Mouse (Mus musculus) liver, embryonic 14.5 days (tissue): ENCODE data around the gene Slc7a1. TPM values are rescaled to one million over a fixed set of nuclear protein-coding genes. Genes with fewer than 3 reads are reported as not detected.
A peak's percentile ranks its signal among the peaks of the same experiment; 100 is the strongest.

Experiments
- ATAC-seq: fragments of 200-750 bp; cut with Nextera tagmentation; 2 replicates; pipeline ENCODE4 v1.8.0; 2017; ENCODE audit warnings: moderate number of reproducible peaks, mild to moderate bottlenecking, moderate library complexity; ENCODE audit not compliant: insufficient read depth
- DNase-seq, 3 experiments: peaks; one replicate each; pipeline ENCODE4 v3.0.0-alpha.2; 2012 to 2013; ENCODE audit warnings: low read depth in 3 of 3, low spot score in 3 of 3
- H3K27ac ChIP-seq: fragments of 300-500 bp; sonication (generic); 2 replicates; pipeline ENCODE4 v1.5.1; 2014; ENCODE audit warnings: moderate library complexity, mild to moderate bottlenecking, control low read depth, inconsistent platforms
- H3K27me3 ChIP-seq: fragments of 300-500 bp; sonication (generic); 2 replicates; pipeline ENCODE4 v1.6.1; 2014; ENCODE audit warnings: mild to moderate bottlenecking, low read length, moderate library complexity; ENCODE audit not compliant: control insufficient read depth, insufficient read depth
- H3K36me3 ChIP-seq: fragments of 300-500 bp; sonication (generic); replicated peaks from 2 replicates; pipeline ENCODE4 v1.6.1; 2014; ENCODE audit warnings: low read depth; ENCODE audit not compliant: control insufficient read depth, insufficient read depth
- H3K4me1 ChIP-seq, 2 experiments: fragments of 200-500 bp in 1 of 2; fragments of 300-500 bp in 1 of 2; sonication (generic) in 1 of 2; replicated peaks; 2 replicates each; pipeline ENCODE4 v1.6.1; 2012 to 2014; ENCODE audit warnings: antibody characterized with exemption in 1 of 2, inconsistent platforms in 1 of 2, low read length in 1 of 2; ENCODE audit not compliant: control insufficient read depth in 2 of 2, insufficient read depth in 2 of 2
- H3K4me2 ChIP-seq: fragments of 300-500 bp; sonication (generic); 2 replicates; pipeline ENCODE4 v1.6.1; 2014; ENCODE audit warnings: low read depth, mild to moderate bottlenecking, control low read depth, moderate library complexity
- H3K4me3 ChIP-seq, 2 experiments: fragments of 200-500 bp in 1 of 2; fragments of 300-500 bp in 1 of 2; sonication (generic) in 1 of 2; 2 replicates each; pipeline ENCODE4 v1.5.1; 2012 to 2014; ENCODE audit warnings: low read depth in 2 of 2, low read length in 2 of 2, mild to moderate bottlenecking in 2 of 2, control low read depth in 1 of 2, inconsistent platforms in 1 of 2, moderate library complexity in 1 of 2; ENCODE audit not compliant: insufficient read depth in 1 of 2
- H3K9ac ChIP-seq: fragments of 300-500 bp; sonication (generic); replicated peaks from 2 replicates; pipeline ENCODE4 v1.6.1; 2014; ENCODE audit warnings: mild to moderate bottlenecking, control low read depth, moderate library complexity
- H3K9me3 ChIP-seq: fragments of 300-500 bp; sonication (generic); 2 replicates; pipeline ENCODE4 v1.6.1; 2016; ENCODE audit warnings: low read length, mixed read lengths; ENCODE audit not compliant: control insufficient read depth
- CTCF ChIP-seq: IDR thresholded peaks from 2 replicates; pipeline ENCODE4 v1.5.1; 2016; ENCODE audit warnings: antibody characterized with exemption, low read depth, control low read depth
- EP300 ChIP-seq: IDR thresholded peaks from 2 replicates; pipeline ENCODE4 v1.6.1; 2016; ENCODE audit warnings: antibody characterized with exemption, low read depth
- WGBS: fragments of 180-500 bp; shearing (Covaris S2); extraction: QIAGEN DNeasy Blood & Tissue Kit; methylation state at CpG from one replicate; pipeline ENCODE4 v1.1.7; 2014; ENCODE audit not compliant: insufficient replicate concordance; 5-methylcytosine and 5-hydroxymethylcytosine counted together
- polyA plus RNA-seq, 2 experiments: library from polyadenylated mRNA; depleted of rRNA in 1 of 2; stranded (reverse) in 1 of 2; unstranded in 1 of 2; fragments of >200 nt; fragmentation: Nextera tagmentation in 1 of 2; extraction: Ambion mirVana in 1 of 2; gene quantifications; 2 replicates each; pipeline versions ENCODE4 v1.2.1 to v1.2.3; 2012 to 2014

Gene Slc7a1
- polyA plus RNA-seq, 2 experiments = 4.7 to 17.7 TPM

GRCm38 (mm10) chr5:148377439-148378231 is 22.1 kb downstream of the Slc7a1 start:
- WGBS = 83% methylated on average over 17 of the region's 17 CpGs
- 0 out of 4 replicates have a peak, but pooled peaks cover 0 to 2% of the 10 kb centered on the region in 2 experiments for H3K4me1 ChIP-seq
- no peak overlapping the region for H3K4me2 ChIP-seq
- peaks cover 2% of the 10 kb centered on the region; the same call in 1 of the 2 replicates for H3K9me3 ChIP-seq
- TF ChIP-seq EP300 (no peak), CTCF (no peak)
- DNase-seq (no peak), ATAC-seq (no peak)
- H3K36me3 ChIP-seq = peaks cover 8% of the 10 kb centered on the region
- no peak overlapping the region for H3K9ac ChIP-seq
- no peak overlapping the region for H3K27ac ChIP-seq
- H3K27me3 ChIP-seq = no peaks in the 10 kb centered on the region
- H3K4me3 ChIP-seq = no peak overlapping the region

DNA sequence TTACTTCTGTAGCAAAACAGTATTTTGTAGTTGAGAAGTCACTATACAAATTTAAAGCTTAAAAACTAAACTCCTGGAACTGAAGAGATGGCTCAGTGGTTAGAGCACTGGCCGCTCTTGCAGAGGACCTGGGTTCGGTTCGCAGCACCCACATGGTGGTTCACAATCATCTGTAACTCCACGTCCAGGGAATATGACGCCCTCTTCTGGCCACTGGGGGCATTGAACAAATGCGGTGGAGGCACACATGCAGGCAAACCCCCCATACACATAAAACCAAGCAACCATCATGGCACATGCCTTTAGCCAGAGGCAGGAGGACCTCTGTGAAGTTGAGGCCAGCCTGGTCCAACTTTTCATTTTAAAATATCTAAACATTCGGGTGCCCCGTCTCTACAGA is 23.3 kb downstream of the Slc7a1 start:
- Histone ChIP-seq H3K4me3 (no peak overlapping the region), H3K4me2 (no peak overlapping the region), H3K9me3 (peaks cover 2% of the 10 kb centered on the region; the same call in 1 of the 2 replicates), H3K27ac (no peak overlapping the region), H3K9ac (no peak overlapping the region), H3K36me3 (peaks cover 8% of the 10 kb centered on the region), H3K4me1 (0 out of 4 replicates have a peak, but pooled peaks cover 0 to 2% of the 10 kb centered on the region in 2 experiments), H3K27me3 (no peaks in the 10 kb centered on the region)
- TF ChIP-seq CTCF (peak; percentile 29; the same call in 1 of the 2 replicates), EP300 (no peak)
- 87% methylated on average over 8 of the region's 8 CpGs for WGBS
- no peak for DNase-seq
- ATAC-seq = no peak

- no peak overlapping the region for H3K4me3 ChIP-seq
- no peaks in the 10 kb centered on the region for H3K27me3 ChIP-seq
- H3K36me3 ChIP-seq = peaks cover 8% of the 10 kb centered on the region
- H3K9ac ChIP-seq = no peak overlapping the region
- TF ChIP-seq CTCF (peak; percentile 69), EP300 (no peak)
- WGBS = 76% methylated on average over 12 of the region's 12 CpGs
- no peak overlapping the region for H3K4me2 ChIP-seq
- peaks cover 2% of the 10 kb centered on the region; the same call in 1 of the 2 replicates for H3K9me3 ChIP-seq
- no peak overlapping the region for H3K27ac ChIP-seq
- 0 out of 4 replicates have a peak, but pooled peaks cover 0 to 2% of the 10 kb centered on the region in 2 experiments for H3K4me1 ChIP-seq
- ATAC-seq = no peak
- no peak for DNase-seq
These were observed 24.2 kb downstream of the Slc7a1 start for GRCm38 (mm10) chr5:148375480-148375879.

- no peak overlapping the region for H3K9ac ChIP-seq
- no peak for DNase-seq
- no peaks in the 10 kb centered on the region for H3K4me1 ChIP-seq
- H3K4me2 ChIP-seq = no peak overlapping the region
- peaks cover 8% of the 10 kb centered on the region for H3K36me3 ChIP-seq
- H3K9me3 ChIP-seq = peaks cover 2% of the 10 kb centered on the region; the same call in 1 of the 2 replicates
- no peak for ATAC-seq
- 86% methylated on average over 9 of the region's 9 CpGs for WGBS
- H3K4me3 ChIP-seq = no peak overlapping the region
- no peaks in the 10 kb centered on the region for H3K27me3 ChIP-seq
- TF ChIP-seq CTCF (no peak), EP300 (no peak)
- no peak overlapping the region for H3K27ac ChIP-seq
These were observed 26.5 kb downstream of the Slc7a1 start for GRCm38 (mm10) chr5:148373092-148373685.
